Mouse (Mus musculus) B cell, adult 2 months (primary cell): Measurements from ENCODE around the gene Rpl3.

Experiments
- DNase-seq, 2 experiments: peaks; one replicate each; pipeline ENCODE4 v3.0.0; 2022

Rpl3 gene

DNA sequence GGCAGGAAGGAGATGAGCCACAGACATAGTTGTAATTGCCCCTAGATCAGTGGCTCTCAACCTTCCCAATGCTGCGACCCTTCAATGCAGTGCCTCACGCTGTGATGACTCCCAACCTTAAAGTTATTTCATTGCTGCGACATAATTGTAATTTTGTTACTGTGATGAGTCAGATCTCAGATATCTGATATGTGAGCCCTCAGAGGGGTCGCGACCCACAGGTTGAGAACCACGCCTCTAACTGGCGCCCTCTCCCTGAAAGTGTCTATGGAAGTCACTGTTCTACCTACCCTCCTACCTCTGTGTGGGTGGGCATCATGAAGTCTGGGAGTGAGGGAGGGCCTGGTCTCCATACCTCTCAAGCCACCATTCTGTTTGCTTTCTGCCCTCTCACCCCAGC lies 22.7 kb upstream of the Rpl3 start:
- DNase-seq = no peak

DNA sequence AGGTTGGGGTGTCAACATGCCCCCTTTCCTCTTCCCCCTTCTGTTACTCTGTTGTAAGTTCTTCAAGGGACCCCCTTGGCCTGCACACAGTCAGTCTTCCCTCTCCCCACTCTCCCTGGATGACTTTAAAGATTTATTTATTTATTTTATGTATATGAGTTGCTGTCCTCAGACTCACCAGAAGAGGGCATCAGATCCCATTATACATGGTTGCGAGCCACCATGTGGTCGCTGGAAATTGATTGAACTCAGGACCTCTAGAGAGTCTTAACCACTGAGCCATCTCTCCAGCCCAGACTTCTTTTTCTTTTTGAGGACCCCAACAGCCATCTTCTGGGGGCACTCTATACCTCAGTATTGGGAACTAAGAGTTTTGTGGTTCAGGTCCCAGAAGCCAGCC lies 20.8 kb upstream of the Rpl3 start:
- DNase-seq = peak; percentile 36

DNA sequence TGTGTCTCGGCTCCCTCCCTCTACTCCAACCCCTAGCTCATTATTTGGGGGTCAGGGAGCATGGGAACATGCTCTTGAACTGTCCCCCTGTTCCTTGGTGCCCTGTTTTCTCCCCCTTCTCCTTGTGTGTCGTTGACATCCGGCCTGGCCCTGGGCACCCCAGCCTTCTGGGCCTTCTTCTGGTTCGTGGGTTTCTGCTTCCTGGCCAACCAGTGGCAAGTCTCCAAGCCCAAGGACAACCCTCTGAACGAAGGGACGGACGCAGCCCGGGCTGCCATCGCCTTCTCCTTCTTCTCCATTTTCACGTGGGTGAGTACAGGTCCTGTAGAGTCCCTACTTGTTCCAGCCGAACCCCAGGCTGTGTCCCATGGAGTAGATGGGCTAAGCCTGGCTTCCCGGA lies 19.8 kb upstream of the Rpl3 start:
- DNase-seq = no peak

DNA sequence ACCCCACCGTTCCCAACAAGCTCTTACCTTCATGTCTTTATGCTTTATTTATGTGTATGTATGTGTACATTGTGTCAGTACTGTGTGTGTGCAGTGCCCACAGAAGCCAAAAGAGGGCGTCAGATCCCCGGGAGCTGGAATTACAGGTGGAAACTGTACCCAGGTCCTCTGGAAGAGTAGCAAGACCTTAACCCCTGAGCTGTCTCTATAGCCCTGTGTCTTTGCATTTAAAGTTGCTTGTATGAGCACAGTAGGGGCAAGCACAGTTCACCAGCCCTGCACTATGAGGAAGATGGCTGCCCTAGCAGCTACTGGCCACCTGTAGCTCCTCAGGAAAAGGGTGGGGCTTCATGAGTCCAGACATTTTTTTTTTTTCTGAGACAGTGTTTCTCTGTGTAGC lies 15.9 kb upstream of the Rpl3 start:
- no peak for DNase-seq

DNA sequence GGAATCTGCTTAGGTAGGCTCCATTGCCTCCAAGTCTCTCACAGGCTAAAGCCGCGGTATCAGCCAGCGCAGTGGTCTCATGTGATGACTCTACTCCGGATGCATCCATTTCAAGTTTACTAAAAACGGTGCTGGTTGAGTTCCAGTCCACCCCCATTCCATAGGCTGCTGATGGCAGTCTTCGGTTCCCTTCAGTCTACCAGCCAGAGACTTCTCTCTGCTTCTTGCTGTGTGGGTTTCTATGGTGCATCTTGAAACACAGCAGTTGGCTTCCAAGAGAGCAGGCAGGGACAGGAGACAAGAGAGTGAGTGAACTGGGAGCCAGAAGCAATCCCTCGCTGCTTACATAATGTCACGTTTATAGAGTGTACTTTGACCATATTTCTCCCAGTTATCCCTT lies 15.5 kb upstream of the Rpl3 start:
- DNase-seq = no peak

DNA sequence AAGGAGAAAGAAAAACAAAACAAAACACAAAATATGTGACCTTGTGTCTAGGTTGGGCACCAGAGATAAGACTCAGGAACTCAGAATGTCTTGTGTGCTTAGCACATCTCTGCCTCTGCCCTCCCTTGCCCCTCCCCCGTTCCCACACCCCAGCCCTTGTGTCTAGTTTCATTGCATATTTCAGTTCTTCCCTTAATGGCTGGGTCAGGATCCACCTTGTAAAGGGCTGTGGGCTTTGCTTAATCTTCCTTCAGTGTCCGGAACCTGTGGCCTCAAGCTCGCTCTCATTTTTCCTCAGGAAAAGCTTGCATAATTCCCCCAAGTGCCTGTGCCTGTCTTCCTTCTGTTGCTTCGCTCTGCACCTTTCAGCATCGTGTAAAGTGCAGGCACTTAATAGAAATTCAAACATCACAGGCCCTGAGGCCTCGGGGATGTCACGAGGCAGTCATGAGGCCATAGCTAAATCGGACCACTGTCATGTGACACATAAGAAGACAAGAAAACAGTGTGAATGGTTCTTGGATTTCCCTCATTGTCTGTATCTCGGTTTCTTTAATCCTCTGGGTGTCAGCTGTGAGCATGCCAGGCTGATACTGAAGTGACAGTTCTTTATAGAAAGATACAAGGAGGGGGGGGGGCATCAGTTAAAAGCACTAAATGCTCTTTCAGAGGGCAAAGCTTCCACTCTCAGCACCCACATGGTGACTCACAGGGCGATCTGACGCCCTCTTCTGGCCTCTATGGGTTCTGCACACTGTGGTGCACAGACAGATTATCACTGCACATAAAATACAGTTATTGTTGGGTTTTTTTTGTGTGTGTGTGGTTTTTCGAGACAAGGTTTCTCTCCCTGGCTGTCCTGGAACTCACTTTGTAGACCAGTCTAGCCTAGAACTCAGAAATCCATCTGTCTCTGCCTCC lies 14.1 kb upstream of the Rpl3 start:
- no peak for DNase-seq

DNA sequence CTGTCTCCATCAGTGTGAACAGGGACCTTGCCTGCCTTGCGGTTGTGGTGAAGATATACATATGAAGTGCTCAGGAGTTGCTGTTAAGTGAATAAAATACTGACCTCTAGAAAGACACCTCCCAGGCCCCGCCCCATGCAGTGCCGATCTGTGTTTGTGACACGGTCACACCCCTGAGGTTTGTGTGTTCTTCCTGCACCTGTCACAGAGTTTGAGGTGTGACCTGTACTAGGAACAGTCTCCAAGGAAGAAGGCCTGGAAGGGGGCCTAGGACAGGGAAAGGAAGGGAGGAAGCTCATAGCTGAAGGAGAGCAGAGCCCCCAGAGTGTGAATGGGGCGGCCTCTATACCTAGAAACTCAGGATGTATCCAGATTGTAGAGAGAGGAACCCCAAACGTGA lies 10.8 kb upstream of the Rpl3 start:
- DNase-seq = no peak

DNA sequence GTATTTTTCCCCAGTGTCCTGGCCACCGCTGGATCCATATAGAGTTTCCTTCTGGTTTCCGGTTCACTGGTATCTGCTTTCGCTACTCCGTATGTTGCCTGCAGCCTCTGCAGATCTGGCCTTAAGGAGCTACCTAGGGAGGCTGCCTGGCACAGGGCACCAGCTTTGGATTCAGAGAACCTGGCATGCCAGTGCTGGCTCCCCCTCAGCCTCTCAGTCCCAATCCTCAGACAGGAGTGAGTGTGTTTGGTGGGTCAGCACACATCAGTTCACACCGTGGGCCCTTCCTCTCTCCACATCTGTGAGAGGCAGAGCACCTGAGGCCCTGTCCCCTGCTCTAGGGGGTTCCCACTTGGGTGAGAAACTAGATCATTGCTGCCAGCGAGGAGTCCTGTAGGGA lies 9.8 kb upstream of the Rpl3 start:
- DNase-seq = no peak

DNA sequence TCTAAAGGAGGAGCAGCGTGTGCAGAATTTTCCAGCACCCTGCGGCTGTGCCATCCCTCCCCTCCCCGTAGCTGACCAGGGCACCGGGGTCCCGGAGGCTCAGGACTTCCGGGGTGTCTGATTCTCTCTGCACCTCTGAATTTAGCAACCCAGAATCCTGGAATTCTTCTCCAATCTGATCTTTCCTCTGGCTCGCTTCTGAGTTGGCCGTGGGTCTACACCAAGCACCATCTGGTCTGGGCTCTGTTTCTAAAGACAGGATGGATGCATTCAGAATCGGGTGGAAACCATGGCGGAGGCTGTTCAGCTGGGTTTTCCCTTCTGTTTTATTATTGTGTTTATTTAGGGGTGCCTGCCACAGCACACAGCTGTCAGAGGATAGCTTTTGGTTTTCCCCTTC lies 9.2 kb upstream of the Rpl3 start:
- DNase-seq = no peak

DNA sequence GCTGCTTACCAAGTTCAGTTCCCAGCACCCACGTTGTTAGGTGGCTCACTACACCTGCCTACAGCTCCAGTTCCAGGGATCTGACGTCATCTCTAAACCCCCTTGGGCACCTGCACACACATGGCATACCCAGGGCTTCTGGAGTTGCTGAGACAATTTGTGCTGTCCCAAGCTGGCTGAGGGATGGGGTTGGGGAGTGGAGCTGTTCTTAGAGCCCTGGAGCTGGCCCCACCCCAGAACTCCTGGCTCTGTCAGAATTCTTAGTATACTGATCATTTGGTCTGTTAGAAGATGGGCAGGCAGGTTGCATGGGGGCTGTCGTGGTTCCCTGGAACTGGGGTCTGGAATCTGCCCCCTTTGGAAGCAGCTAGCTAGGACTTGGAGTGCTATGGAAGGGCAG lies 8.5 kb upstream of the Rpl3 start:
- DNase-seq = no peak

DNA sequence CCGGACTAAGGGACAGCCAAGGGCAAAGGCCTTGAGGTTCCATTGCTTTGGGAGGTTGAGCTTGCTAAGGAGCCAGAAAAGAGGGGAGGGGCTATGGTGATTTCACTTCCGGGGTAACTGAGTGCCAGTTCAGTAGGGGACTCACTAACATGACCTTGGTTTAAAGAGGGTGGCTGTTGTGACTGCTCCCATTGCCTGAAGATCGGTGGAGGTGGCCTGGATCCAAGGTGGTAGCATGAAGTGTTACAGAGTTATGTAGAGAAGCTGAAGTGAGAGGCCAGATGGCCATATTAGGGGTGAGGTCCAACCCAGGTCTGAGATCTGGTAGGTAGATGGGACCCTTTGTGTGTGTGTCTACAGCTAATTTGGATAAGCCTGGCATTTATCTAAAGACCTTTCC lies 7.8 kb upstream of the Rpl3 start:
- no peak for DNase-seq

DNA sequence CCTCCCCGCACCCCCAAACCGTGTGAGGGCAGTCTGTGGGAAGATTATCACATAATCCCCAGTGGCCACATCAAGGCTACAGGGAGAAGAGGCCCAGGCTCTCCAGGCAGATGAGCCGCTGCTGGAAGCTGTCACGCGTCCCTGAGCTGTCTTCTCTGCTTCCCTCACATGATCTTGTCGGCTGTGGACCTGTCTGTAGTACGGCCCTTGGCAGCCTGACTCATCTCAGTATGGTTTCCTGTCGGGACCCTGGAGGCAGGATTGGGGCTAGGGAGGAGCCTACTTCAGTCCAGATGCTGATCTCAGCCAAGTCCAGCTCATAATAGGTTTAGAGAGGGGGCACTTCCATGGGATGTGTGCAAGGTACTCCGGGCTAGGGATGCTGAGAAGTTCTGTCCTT lies 7.1 kb upstream of the Rpl3 start:
- DNase-seq = no peak

DNA sequence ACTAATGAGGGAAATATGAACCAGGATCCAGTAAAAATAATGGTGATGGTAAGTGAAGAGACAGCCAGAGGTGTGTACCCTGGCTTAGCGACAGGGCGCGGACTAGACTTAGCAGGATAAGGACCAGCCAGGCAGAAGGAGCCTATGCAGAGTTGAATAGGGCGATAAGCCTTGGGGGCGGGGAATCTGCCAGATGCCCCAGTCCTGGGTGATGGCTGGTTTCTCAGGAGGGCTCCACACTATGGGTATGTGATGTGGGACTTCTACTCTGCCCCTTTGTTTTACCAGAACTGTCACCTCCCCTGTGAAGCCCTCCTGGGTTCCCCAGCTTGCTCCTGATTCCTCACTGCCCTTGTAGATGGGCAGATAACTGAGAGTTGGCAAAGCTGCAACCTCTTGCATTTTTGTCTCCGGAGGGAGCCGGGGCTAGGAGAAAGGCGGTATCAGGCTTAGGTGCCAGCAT lies 6.4 kb upstream of the Rpl3 start:
- DNase-seq = no peak

DNA sequence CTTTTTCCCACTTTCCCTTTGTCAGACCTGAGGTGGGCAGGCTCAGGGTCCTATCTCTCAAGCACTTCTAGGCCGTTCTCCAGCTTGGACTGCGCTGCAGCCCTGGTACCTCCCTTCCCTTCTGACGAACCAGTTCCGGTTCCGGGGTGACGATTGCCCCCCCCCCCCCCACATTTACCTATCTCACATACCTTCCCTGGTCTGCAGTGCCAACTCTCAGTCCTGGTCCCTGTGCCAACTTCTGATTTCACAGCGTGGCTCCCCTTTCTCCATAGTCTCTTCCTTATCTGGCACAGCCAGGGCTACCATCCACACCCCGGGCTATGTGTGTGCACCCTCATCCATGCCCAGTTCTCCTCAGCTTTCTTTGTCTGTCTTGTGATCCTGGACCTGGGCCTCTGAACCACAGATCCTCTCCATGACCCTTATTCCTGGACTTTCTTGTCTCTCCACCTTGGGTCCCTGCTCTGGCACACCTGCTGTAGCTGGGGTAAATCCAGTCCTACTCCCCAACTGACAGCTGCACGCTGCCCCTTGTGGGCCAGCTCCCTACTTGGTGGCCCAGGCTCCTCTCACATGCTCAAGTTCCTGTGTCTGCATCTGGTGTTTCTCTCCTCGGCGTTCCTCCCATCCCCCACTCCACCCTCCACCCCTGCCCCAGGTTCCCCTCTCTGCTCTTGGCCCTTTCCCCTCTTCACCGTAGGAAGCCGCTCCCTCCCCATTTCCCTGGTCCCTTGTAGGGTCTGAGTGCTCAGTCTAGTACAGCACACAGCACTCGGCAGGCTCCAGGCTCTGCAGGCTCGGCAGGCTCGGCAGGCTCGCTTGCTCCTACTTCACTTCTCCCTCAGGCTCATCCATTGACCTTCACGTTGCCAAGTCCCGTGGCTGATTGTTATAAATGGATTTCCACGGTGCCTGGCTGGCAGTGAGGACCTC lies 5.5 kb upstream of the Rpl3 start:
- DNase-seq = no peak

DNA sequence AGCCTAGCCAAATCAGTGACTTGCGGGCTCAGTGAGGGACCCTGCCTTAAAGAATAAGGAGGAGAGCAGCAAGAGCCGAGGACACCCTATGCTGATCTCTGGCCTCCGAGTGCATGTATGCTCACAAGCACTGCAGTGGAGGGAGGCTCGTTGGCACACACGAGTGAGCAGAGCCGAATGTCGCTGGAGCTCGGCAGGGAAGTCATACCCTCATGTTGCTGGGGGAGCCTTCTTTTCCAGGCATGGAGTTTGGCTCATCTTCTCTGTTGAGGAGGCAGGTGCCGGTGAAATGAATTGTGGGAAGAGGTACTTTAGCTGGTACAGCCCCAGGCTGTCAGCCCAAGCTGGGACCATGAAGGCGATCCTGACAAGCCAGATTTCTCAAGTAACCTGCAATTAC lies 4.7 kb upstream of the Rpl3 start:
- DNase-seq = no peak

DNA sequence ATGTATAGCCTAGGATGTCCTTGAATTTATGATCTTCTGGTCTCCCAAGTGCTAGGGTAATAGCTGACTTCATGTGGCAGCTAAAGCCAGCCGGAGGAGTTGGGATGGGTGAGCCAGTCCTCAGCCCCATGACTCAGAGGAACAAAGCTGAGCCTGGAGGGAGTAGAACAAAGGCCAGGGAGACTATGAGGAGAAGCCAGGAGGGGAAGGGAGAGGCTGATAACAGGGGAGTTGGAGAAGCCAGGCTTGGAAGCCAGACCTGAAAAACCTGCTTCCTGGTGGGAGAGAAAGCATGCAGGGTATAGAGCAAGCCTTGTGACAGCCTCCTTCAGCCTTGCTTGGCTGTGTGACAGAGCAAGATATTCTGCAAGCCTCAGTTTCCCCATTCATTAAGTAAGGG lies 3.9 kb upstream of the Rpl3 start:
- DNase-seq = no peak

DNA sequence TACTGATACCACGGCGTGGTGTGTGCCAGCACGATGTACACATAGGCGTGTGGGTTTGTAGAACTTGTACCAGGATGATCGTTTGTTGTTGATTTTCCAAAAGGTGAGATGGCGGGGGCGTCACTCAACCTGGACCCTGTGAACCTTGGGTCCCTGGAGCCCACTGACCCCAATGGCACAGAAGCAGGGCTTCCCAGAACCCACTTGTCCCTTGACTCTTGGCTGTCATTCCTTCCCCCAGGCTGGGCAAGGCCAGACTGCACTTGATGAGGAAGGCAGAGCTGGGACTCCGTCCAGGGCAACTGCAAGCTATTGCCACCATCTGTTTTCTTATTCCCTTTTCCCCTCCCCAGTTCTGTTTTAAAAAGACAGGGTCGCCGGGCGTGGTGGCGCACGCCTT lies 2.5 kb upstream of the Rpl3 start:
- no peak for DNase-seq

DNA sequence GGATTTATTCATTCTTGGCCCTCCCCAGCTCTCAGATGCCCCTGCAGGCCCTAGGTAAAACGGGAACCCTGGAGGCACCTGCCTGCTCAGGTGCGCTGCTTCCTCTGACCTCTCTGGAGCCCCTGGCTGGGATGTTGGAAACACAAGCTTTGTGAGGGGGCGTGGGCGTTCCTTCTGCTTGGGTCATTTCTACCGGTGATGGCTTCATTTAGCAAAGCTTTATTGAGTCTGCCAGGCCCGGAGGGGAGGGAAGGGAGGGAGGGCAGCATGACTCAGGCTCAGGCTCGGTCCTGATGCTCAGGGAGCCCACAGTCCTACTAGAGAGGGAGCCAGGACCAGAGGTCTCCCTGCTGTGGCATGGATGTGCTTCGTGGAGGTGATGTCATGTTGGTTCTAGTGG lies 931 bp upstream of the Rpl3 start:
- no peak for DNase-seq

DNA sequence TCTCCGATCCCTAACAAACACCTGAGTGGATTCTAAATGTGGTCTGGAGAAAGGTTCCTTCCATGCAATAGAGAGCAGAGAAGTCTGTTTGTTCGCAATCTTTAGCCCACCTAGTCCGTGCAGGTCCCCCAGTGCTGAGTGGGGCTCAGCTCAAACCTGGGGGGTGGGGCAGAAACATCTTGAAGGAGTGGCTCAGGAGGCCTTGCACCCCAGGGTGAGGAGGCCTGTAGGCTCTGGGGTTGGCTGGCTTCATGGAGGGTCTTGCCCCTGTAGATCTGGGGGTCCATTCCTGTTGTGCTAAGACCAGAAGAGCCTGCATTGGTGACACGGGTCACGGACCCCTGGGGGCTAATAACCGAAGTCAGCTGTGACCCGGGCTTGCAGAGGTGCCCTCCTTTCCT lies 373 bp upstream of the Rpl3 start:
- no peak for DNase-seq

DNA sequence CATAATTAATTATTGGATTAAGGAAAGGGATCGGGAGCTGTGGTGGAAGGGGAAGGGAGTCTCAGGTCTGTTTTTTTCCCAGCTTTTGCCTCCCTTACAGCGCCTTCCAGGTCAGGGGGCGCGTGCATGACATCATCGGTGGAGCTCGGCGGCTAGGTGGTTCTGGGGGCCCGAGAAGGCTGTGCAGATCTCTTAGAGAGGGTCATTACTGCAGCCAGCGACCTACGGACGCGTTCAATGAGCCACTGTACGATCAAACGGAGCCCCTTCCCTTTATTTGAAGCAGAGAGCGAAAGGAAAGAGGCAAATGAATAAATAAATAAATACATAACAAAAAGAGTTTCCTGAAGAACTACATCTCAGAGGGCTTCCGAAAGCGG lies 937 bp downstream of the Rpl3 start:
- no peak for DNase-seq

DNA sequence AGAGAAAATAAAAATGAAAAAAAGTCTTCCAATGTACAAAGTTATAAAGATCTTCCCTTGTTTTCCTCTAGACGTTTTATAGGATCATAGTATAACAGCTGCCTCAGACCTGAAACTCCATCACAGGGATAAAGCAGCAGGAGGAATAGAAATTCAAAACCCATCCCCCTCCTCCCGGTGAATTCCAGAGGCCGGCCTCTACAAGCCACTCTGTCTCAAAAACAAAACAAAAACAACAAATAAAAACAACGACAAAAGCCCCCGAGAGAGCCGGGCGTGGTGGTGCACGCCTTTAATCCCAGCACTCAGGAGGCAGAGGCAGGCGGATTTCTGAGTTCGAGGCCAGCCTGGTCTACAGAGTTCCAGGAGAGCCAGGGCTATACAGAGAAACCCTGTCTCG lies 1.5 kb downstream of the Rpl3 start:
- no peak for DNase-seq

DNA sequence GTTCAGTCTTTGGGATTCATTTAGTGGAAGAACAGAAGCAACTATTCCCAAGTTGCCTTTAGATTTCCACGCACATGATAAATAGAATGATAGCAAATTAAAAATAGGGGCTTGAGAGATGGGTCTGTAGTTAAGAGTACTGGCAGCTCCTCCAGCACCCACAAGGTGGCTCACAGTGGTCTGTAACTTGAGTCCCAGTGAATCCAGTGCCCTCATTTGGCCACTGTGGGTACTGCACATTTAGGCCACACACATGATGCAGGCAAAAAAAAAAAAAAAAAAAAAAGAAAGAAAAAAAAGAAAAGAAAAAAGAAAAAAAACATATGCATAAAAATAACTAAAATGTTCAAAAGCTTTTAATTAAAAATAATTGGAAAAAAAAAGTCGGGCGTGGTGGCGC lies 3.0 kb downstream of the Rpl3 start:
- peak; percentile 92 to 95 for DNase-seq

DNA sequence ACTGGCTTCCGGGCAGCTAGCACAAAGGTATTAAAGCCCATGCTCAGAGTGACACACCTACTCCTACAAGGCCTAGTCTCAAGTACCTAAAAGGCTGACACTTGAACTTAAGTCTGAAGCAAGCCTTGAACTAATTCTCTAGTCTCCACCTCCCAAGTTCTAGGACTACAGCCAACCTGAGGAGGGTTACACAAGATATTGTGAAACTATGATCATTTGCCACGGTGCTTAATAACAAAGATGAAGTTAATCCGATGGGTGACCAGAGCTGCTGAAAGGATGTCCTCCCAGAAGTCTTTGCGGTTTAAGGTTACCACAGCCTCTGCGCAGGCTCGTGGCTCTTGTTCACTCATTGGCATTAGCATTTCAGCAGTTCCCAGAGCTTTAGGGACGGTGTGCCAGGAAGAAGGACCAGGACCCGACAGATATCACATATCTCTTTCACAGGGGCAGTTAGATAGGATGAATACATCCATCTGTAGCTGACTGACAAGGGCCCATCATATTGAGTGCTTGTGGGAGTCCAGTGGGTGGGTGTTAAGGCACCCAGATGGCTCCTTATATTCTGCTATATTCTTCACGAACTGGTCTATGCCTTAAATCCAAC lies 4.2 kb downstream of the Rpl3 start:
- DNase-seq = no peak

DNA sequence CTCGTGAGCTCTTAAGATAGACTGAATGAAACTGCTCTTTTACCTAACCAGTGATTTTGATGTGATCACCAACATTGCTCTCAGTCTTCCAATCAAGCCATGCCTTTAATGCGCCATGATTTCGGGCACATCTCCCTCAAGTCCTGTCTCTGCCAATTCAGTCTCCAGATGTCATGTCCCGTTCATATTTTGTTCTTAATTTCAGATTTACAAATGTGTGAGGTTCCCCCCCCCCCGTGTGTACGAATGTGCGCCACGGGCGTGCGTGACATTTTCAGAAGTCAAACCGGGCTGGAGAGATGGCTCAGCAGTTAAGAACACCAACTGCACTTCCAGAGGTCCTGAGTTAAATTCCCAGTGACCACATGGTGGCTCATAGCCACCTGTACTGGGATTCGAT lies 7.9 kb downstream of the Rpl3 start:
- no peak for DNase-seq
